Mouse (Mus musculus): ENCODE data around the gene Ikzf3. TPM values are rescaled to one million over a fixed set of nuclear protein-coding genes. Genes with fewer than 3 reads are reported as not detected.

Ikzf3 gene
- 0.82 and 0.98 TPM in 2 replicates for polyA plus RNA-seq (2012; rRNA removed)

- no peak for DNase-seq (ENCODE audit: low read depth)
Measured at GRCm38 (mm10) chr11:98545711-98546231, at the start of gene Ikzf3. TSS of gene Ikzf3 (minus strand) at chr11:98546031.

- DNase-seq (ENCODE audit: low read depth) = no peak
Measured at GRCm38 (mm10) chr11:98595473-98595872, 49.6 kb upstream of the Ikzf3 start.

GRCm38 (mm10) chr11:98595021-98595420 is 49.2 kb upstream of the Ikzf3 start:
- DNase-seq (ENCODE audit: low read depth) = no peak

GRCm38 (mm10) chr11:98590548-98591445 is 45.0 kb upstream of the Ikzf3 start:
- no peak for DNase-seq (ENCODE audit: low read depth)

- DNase-seq (ENCODE audit: low read depth) = no peak
Measured at GRCm38 (mm10) chr11:98589306-98589705, 43.5 kb upstream of the Ikzf3 start.

GRCm38 (mm10) chr11:98588833-98589281 is 43.0 kb upstream of the Ikzf3 start:
- no peak for DNase-seq (ENCODE audit: low read depth)

GRCm38 (mm10) chr11:98587684-98588546 is 42.1 kb upstream of the Ikzf3 start:
- peak; percentile 100 for DNase-seq (ENCODE audit: low read depth)

GRCm38 (mm10) chr11:98586892-98587563 is 41.2 kb upstream of the Ikzf3 start, which contains the start of gene Ormdl3:
TSS of gene Ormdl3 (minus strand) at chr11:98587368.
- no peak for DNase-seq (ENCODE audit: low read depth)

- DNase-seq (ENCODE audit: low read depth) = peak; percentile 94
Measured at GRCm38 (mm10) chr11:98586087-98586891, 40.5 kb upstream of the Ikzf3 start.

GRCm38 (mm10) chr11:98584629-98585177 is 38.9 kb upstream of the Ikzf3 start:
- no peak for DNase-seq (ENCODE audit: low read depth)

- DNase-seq (ENCODE audit: low read depth) = no peak
Measured at GRCm38 (mm10) chr11:98584146-98584545, 38.3 kb upstream of the Ikzf3 start.

GRCm38 (mm10) chr11:98583571-98583970 is 37.7 kb upstream of the Ikzf3 start:
- DNase-seq (ENCODE audit: low read depth) = no peak

GRCm38 (mm10) chr11:98583265-98583552 is 37.4 kb upstream of the Ikzf3 start:
- DNase-seq (ENCODE audit: low read depth) = no peak

GRCm38 (mm10) chr11:98582551-98583264 is 36.9 kb upstream of the Ikzf3 start:
- DNase-seq (ENCODE audit: low read depth) = no peak

GRCm38 (mm10) chr11:98582030-98582388 is 36.2 kb upstream of the Ikzf3 start:
- no peak for DNase-seq (ENCODE audit: low read depth)

- no peak for DNase-seq (ENCODE audit: low read depth)
Measured at GRCm38 (mm10) chr11:98581286-98582029, 35.6 kb upstream of the Ikzf3 start.

- DNase-seq (ENCODE audit: low read depth) = no peak
Measured at GRCm38 (mm10) chr11:98580301-98581121, 34.7 kb upstream of the Ikzf3 start.

- no peak for DNase-seq (ENCODE audit: low read depth)
Measured at GRCm38 (mm10) chr11:98577776-98578175, 31.9 kb upstream of the Ikzf3 start.
